Mouse (Mus musculus): Measurements from ENCODE around the gene Stxbp5. TPM values are rescaled to one million over a fixed set of nuclear protein-coding genes. Genes with fewer than 3 reads are reported as not detected.

Stxbp5 gene
- polyA plus RNA-seq, 1 experiment from 2014 or later, result 12.4 TPM

GRCm38 (mm10) chr10:9718086-9718485, 182.8 kb downstream of the Stxbp5 start:
- no peak for DNase-seq
- no peak for ATAC-seq (ENCODE audit: low FRiP score, low TSS enrichment)
- Histone ChIP-seq H3K27me3 (ENCODE audit: control insufficient read depth, insufficient read depth, low read length) (no peaks in the 10 kb centered on the region), H3K4me2 (ENCODE audit: low read length) (no peak overlapping the region), H3K9me3 (ENCODE audit: control insufficient read depth, low read length) (no peaks in the 10 kb centered on the region), H3K4me3 (replicated peaks; ENCODE audit: low read depth, low read length) (no peak overlapping the region), H3K4me1 (ENCODE audit: control insufficient read depth, insufficient read depth, low read length) (no peaks in the 10 kb centered on the region), H3K9ac (replicated peaks; ENCODE audit: low read length) (no peak overlapping the region), H3K36me3 (ENCODE audit: control insufficient read depth, insufficient read depth, low read length) (no peaks in the 10 kb centered on the region), H3K27ac (replicated peaks; ENCODE audit: low read depth, low read length) (no peak overlapping the region)
- 76% methylated on average over 5 of the region's 5 CpGs for WGBS

Other genes with a start within 250 kb of the Stxbp5 start
- gene Samd5, start 225.9 kb downstream of the Stxbp5 start, polyA plus RNA-seq (2014; fragmentation: Nextera tagmentation; extraction: Ambion mirVana), result 9.1 and 9.3 TPM in 2 replicates